Mouse (Mus musculus) kidney, postnatal 36 days (tissue): Measurements from ENCODE around the gene Car14.
"Not testable (repeated sequence)": the region's sequence is repeated elsewhere in the genome, so short reads cannot be mapped to it uniquely, and the experiment has no call there.

Source experiments
- DNase-seq, 2 experiments: peaks; one replicate each; pipeline ENCODE4 v3.0.0; 2021 to 2022; ENCODE audit warnings: mixed read lengths in 2 of 2

The Car14 gene

DNA sequence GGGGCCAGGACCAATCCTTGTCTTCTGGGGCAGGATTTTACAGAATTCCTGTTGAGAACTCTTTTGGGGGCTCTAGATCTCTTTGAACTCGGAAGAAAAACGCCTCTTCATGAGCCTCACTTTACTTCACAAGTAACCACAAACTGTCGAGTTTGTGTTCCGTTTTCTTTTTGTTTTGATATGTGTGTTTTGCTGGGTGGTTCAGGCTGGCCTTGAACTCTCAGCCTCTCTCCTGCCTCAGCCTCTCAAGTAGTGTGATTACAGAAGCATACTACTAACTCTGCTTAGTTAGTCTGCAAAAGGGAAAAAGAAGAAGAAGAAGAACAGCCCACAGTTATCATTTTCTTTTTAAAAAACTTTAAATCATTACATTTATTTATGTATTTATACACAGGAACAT lies 19.7 kb upstream of the Car14 start:
- no peak for DNase-seq

DNA sequence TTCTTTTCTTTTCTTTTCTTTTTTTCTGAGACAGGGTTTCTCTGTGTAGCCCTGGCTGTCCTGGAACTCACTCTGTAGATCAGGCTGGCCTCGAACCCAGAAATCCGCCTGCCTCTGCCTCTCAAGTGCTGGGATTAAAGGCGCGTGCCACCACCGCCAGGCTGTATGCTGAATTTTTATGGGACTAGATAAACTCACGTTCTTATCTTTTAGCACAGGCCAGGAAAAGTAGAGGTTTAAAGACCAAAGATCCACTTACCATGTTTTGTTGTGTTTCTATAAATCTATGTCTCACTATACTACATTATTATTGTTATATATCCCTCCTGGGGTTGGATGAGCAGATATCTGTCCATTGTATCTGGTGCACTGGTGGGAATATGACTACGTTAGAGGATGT lies 18.9 kb upstream of the Car14 start:
- not testable (repeated sequence) for DNase-seq

DNA sequence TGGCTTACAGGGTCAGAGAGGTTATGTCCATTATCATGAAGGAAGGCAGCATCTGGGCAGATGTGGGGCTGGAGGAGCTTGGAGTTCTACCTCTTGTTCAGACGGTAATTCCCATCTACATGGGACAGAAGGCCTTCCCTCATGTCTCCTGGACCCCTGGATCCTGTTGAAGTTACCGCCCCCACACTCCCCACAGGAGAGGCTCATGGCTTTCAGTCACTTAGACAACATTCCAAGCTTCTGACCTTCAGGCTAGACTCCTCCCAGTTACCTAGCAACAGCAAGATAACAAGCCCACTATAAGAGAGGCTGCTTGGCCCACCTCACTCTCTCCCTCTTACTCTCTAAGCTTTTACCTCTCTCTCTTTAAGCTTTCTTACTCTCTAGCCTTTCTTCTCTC lies 16.0 kb upstream of the Car14 start:
- not testable (repeated sequence) for DNase-seq

DNA sequence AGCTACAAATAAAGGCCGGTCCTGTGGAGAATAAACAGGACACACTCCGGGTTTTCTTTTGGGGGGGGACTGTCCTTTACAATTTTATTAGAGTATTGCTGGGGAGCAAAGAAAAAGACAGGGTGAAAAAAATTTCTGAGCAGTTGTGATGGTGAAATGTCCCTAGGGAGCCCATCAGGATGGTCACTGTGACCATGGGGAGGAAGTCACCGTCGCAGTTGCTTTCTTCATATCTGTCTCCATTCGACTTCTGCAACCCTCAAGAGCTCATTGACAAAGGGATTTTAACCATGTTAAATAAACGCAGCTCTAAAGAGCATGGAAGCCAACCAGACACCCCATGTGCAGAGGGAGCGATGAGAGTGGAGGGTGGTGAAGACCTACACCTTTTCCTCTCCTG lies 12.3 kb upstream of the Car14 start:
- no peak for DNase-seq

- DNase-seq, result no peak
Measured at GRCm38 (mm10) chr3:95914706-95915105, 10.2 kb upstream of the Car14 start.

- DNase-seq, result no peak
Measured at GRCm38 (mm10) chr3:95907613-95908012, 3.1 kb upstream of the Car14 start.

- peak; percentile 55 to 80 for DNase-seq
Measured at GRCm38 (mm10) chr3:95906860-95907259, 2.4 kb upstream of the Car14 start.

- DNase-seq, result peak; percentile 68 to 80
Measured at GRCm38 (mm10) chr3:95905940-95906492, 1.5 kb upstream of the Car14 start.

DNA sequence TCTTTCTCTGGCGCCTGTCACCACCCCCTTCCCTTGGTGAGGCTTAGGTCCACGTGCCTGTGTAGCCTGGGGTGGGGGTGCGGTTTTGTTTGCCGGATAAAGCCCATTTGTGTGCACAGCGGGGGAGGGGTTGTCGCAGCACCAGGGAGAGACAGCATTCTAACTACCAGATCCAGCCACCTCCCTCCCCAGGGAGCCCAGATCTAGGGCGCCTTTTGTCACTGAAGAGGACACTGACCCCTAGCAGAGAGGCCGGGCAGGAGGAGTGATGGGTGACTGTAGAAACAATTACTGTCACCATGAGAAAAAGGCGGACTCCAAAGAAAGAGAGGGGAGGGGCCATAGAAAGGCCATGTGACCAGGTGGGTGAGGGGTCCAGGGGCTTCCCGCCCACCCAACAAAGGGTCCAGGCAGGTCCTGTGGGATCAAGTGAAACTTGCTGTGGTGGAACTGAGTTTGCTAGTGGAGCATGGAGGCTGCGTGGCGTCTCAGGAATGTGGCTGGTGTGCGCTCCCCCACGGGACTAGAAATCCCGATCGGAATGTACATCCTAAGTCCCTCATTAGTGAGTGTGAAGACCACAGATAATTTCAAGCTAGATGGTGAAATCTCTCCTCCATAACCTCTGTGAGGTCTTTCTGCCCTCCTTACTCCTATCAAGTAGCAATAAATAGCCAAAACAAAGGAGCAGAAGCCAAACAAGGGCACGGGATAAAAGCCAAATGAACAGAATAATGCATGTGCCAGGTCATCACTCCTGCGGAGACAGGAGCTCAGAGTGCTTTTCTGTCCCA lies 852 bp upstream of the Car14 start:
- peak; percentile 59 to 63 for DNase-seq

- peak; percentile 74 to 86 for DNase-seq
Measured at GRCm38 (mm10) chr3:95903753-95904502, 563 bp downstream of the Car14 start.

GRCm38 (mm10) chr3:95902643-95903042 lies 1.8 kb downstream of the Car14 start:
- peak; percentile 47 to 59 for DNase-seq

DNA sequence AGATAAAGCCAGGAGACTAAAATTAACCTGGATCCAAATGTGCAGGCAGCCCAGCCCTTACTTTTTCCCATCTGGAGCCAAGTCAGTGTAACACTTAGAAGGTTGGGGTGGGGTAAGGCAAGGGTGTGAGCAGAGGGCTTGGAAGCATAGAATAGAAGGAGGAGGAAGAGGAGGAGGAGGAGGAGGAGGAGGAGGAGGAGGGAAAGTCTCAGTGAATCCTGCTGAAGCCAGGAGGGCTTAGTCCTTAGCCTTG lies 2.2 kb downstream of the Car14 start:
- DNase-seq, result no peak

DNA sequence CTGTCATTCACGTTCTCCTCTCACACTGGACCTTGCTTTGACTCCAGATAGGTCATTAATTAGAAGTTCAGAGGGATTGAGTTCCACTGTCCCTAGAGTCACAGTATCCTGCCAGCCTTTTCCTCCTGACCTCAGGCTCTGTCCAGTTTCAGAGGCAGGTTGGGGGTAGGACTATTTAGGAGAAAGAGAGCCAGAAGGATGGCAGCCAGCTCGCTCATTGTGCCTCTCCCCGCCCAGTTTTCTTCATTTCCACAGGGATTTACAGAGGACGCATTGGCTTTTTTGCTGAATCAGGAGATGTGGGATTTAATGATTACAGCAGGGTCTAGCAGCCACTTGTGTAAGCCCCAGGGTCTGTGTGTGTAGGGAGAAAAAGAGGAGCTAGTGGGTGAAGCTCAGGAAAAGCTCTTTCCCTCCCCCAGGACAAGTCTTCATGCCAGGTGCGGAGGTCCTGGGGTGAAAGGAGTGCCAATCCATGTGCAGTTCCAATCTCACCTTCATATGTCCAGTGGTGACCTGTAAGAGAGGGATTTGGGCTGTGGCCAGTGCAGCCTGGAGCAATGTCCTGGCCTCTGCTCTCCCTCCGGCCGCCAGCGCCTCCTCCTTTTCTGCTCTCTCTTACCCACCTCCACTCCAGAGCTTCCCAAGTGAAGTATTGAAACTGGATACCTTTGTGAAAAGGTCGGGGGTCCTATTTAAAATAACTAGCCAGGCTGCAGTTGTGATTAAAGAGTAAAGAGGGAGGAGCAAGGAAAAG lies 2.7 kb downstream of the Car14 start:
- DNase-seq, result peak; percentile 78 to 81

- no peak for DNase-seq
Measured at GRCm38 (mm10) chr3:95899800-95900524, 4.5 kb downstream of the Car14 start.

DNA sequence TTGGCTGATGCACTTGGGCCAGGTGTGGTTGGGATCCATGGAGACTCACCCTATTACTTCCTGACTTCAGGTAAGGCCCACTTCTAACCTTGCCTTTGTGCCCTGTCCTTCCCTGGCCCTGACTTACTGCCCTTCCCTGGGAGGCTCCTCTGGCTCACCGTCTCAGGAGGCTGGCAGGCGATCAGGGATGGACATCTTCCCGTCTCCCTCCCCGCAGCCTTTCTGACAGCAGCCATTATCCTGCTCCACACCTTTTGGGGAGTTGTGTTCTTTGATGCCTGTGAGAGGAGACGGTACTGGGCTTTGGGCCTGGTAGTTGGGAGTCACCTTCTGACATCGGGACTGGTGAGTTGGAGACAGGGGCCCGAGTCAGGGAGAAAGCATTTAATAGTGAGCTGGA lies 9.0 kb downstream of the Car14 start:
- not testable (repeated sequence) for DNase-seq

DNA sequence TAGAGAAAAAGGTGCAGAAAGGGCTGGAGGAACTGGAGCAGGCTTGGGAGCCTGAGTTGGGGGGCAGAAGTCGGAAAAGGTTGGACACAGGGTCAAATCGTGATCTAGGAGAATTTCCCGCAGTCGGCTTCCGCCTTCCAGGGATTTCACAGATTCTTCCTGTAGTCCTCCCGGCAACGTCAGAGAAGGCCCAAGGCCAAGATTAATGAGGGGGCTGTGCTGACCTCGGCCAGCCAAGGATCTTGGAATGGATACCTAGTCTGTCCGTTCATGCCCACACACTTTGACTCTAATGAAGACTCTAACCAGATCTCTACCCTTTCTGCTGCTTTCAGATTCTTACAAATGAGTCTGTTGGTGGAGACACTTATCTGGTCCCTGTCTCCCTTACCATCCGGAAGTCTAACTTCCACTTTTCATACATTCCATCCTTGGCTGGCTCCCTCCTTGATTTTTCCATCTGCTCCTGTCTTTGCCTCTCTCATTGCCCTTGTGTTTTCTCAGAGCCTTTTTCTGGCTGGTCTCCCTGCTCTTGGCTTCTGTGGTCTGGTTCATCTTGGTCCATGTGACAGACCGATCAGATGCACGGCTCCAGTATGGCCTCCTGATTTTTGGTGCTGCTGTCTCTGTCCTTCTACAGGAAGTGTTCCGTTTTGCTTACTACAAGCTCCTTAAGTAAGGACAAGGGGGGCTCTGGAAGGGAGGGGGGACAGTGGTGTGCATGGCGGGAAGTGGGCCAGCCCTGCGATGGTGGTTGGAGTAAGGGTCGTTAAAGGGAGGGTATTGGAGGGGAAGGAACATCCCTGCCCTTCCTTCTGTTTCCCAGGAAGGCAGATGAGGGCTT lies 10.0 kb downstream of the Car14 start:
- peak; percentile 86 to 90 for DNase-seq

DNA sequence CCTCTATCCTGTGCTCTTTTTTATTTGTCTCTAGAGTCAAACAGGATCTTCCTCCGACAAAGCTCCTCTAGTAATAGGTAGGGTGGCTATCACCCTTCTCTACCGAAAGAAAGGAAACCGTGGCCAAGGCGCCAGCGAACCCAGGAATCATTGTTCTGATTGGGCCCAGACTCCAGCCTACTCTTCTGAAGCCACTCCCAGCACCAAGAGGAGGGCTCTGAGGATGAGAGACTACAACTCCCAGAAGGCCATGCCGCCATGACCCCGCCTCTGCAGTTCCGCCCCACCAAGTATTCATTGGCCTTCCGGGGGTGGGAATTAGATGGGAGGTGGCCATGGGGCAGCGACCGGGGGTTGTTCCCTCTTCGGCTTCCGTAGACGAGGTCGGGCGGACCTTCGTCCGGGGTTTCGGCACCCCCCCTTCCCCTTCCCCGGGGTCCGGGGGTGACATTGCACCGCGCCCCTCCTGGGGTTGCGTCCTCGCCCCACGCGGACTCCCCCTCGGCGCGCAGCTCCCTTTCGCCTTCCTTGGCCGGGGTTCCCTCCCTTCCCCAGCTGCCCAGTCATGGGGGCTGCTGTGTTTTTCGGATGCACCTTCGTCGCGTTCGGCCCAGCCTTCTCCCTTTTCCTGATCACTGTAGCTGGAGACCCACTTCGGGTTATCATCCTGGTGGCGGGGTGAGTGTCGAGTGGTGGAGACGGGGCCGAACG lies 10.7 kb downstream of the Car14 start, which contains the start of gene Aph1a:
Gene Aph1a (plus strand): TSS at position 364 of the 711 bp plus-strand sequence.
- DNase-seq, result peak; percentile 96 to 99

DNA sequence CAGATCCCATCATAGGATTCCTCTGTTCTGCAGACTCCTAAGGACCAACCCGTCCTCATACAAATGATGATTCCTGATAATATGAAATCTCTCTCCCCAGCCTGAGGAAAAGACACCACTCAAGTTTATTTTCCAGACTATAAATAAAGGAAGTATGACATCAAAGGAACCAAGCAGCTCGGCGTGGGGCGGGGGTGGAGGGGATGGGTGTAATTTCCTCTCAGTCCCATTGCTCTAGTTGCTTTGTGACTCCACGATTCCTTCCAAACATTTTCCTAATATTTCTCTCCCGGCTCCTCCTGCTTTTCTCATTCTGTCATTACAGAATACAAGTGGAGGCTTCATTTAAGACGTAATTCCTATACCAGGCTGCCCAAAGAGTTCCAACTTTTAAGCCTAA lies 11.4 kb downstream of the Car14 start:
- DNase-seq, result no peak

DNA sequence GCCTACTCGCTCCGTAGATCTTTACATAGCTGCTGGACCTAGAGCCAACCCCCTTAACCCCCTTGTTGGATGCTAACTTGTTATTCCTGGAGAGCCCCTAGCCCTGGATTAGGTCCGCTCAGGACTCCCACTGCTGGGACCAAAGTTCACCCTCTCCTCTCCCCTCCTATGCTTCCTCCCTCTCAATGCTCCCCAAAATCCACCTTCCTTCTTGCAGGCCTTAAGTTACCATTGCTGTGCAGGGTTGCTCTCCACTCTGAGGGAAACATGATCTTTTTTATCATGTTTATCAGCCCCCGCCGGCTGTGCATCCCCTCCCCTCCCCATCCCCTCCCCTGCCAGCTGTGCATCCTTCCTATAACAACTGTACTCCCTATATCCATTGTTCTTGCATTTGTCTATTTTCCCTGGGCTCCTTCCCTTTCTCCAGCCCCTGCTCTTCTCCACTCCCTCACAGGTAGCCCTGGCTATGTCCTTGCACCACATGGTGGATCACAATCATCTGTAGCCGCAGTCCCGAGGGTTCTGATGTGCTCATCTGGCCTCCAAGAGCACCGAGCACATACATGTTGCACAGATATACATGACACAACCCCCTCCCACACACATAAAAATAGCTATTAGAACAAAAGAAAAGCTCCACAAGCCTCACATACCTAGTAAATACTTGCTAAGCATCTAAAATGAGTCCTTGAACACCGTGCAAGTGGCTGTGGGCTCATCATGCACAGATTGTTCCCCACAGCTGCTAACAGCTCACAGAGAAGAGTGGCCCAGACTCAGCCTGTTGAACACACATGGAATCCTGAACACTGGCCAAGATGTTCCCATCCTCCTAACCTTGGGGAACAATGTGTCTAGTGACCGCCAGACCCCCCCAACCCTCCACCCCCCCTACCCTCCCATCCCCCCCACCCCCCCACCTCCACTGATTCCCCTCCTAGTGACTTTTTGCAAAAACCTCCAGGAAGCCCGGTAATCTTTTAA lies 12.1 kb downstream of the Car14 start:
- DNase-seq, result no peak
